Mouse (Mus musculus) hindbrain, embryonic 14.5 days (tissue): ENCODE measurements around the gene Gm21970. TPM values are rescaled to one million over a fixed set of nuclear protein-coding genes. Genes with fewer than 3 reads are reported as not detected.
A peak's percentile ranks its signal among the peaks of the same experiment; 100 is the strongest.

Experiments
- ATAC-seq: fragments of 200-750 bp; cut with Nextera tagmentation; 2 replicates; pipeline ENCODE4 v1.8.0; 2017; ENCODE audit warnings: moderate number of reproducible peaks, mild to moderate bottlenecking, moderate TSS enrichment, moderate library complexity; ENCODE audit not compliant: low FRiP score
- DNase-seq: peaks from one replicate; pipeline ENCODE4 v3.0.0-alpha.2; 2015; ENCODE audit warnings: low spot score
- H3K27ac ChIP-seq: fragments of 300-500 bp; sonication (generic); 2 replicates; pipeline ENCODE4 v1.5.1; 2014; ENCODE audit warnings: mild to moderate bottlenecking, moderate library complexity
- H3K27me3 ChIP-seq: fragments of 300-500 bp; sonication (generic); 2 replicates; pipeline ENCODE4 v1.6.1; 2014; ENCODE audit warnings: mild to moderate bottlenecking, low read length, mixed read lengths; ENCODE audit not compliant: control insufficient read depth, insufficient read depth
- H3K36me3 ChIP-seq: fragments of 300-500 bp; sonication (generic); replicated peaks from 2 replicates; pipeline ENCODE4 v1.6.1; 2014; ENCODE audit not compliant: control insufficient read depth, insufficient read depth
- H3K4me1 ChIP-seq: fragments of 300-500 bp; sonication (generic); replicated peaks from 2 replicates; pipeline ENCODE4 v1.6.1; 2014; ENCODE audit warnings: antibody characterized with exemption, low read length, mixed read lengths; ENCODE audit not compliant: control insufficient read depth, insufficient read depth
- H3K4me2 ChIP-seq: fragments of 300-500 bp; sonication (generic); replicated peaks from 2 replicates; pipeline ENCODE4 v1.6.1; 2014; ENCODE audit warnings: mild to moderate bottlenecking, moderate library complexity
- H3K4me3 ChIP-seq: fragments of 300-500 bp; sonication (generic); replicated peaks from 2 replicates; pipeline ENCODE4 v1.5.1; 2014; ENCODE audit warnings: mild to moderate bottlenecking, low read length
- H3K9ac ChIP-seq: fragments of 300-500 bp; sonication (generic); 2 replicates; pipeline ENCODE4 v1.6.1; 2014
- H3K9me3 ChIP-seq: fragments of 300-500 bp; sonication (generic); 2 replicates; pipeline ENCODE4 v1.6.1; 2016; ENCODE audit warnings: low read length; ENCODE audit not compliant: control insufficient read depth
- WGBS: fragments of 180-500 bp; shearing (Covaris S2); extraction: QIAGEN DNeasy Blood & Tissue Kit; methylation state at CpG from one replicate; pipeline ENCODE4 v1.1.7; 2014; 5-methylcytosine and 5-hydroxymethylcytosine counted together
- polyA plus RNA-seq: library from polyadenylated mRNA; unstranded; fragments of >200 nt; fragmentation: Nextera tagmentation; extraction: Ambion mirVana; gene quantifications from 2 replicates; pipeline ENCODE4 v1.2.1, GENCODE M21; 2014

Gene Gm21970
- polyA plus RNA-seq, 1 experiment from 2014 or later = not detected

DNA sequence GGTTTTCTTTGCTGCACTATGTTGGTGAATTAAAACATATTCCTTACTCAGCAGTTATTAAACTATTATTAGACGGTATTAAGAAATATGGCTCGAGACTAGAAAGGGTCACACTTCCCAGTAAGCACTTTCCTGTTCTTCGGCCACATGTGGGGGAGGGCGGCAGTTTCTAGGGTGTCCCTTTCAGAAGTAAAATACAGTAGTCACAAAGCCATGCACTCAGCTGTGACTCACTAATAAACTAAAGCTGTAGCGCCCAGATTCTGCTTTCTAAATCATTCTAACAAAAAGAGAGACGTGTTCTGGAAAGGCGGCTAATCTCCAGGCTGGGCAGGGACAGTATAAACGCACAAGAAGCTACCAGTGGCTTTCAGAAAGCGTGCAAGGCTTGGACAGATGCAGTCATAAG lies 70.3 kb downstream of the Gm21970 start:
- 63% methylated on average over 9 of the region's 9 CpGs for WGBS
- no peak overlapping the region for H3K9ac ChIP-seq
- H3K36me3 ChIP-seq = no peaks in the 10 kb centered on the region
- DNase-seq (no peak), ATAC-seq (no peak)
- peaks cover 26% of the 10 kb centered on the region for H3K4me1 ChIP-seq
- no peak overlapping the region for H3K4me3 ChIP-seq
- no peak overlapping the region for H3K4me2 ChIP-seq
- no peak overlapping the region for H3K27ac ChIP-seq
- H3K27me3 ChIP-seq = no peaks in the 10 kb centered on the region
- no peaks in the 10 kb centered on the region for H3K9me3 ChIP-seq

DNA sequence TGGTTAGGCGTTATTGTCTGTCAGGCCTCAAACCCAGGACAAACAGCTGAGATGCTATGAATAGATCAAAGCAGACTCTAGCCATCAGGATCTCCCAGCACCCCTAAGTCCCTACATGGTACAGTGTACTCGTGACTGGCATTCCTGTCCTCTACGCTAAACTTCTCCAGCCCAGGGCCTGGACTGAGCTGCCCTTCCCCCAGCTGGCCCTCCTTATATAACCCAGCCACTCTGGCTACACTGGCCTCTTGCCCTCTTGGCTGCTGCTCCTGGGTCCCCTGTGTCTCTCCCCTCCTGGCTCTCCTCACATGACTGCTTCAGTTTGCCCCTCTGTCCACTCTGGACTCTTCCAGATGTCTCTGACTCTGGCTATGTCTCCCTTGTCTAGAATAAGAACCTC lies 71.1 kb downstream of the Gm21970 start:
- DNase-seq = no peak
- Histone ChIP-seq H3K4me2 (no peak overlapping the region), H3K4me3 (no peak overlapping the region), H3K27me3 (no peaks in the 10 kb centered on the region), H3K9ac (no peak overlapping the region), H3K27ac (no peak overlapping the region), H3K9me3 (no peaks in the 10 kb centered on the region), H3K36me3 (no peaks in the 10 kb centered on the region), H3K4me1 (peaks cover 28% of the 10 kb centered on the region)
- ATAC-seq = no peak
- 72% methylated on average over 3 of the region's 3 CpGs for WGBS

DNA sequence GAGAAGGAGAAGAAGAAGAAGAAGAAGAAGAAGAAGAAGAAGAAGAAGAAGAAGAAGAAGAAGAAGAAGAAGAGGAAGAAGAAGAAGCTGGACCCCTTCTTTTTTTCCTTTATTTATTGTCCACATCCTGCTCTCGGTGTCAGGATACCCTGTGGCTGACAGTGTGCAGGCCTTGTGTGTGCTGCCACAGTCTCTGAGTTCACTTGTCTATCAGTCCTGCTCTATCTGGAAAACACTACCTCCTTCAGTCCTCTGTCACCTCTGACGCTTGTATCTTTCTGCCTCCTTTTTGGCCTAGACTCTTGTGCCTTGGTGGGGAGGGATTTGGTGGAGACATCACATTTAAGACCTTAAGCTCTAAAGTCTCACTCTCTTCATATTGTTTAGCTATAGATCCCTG lies 71.9 kb downstream of the Gm21970 start:
- H3K36me3 ChIP-seq = no peaks in the 10 kb centered on the region
- H3K4me2 ChIP-seq = peak overlapping the region; percentile 86; the same call in 1 of the 2 replicates
- H3K4me1 ChIP-seq = peaks cover 28% of the 10 kb centered on the region
- no peak overlapping the region for H3K4me3 ChIP-seq
- DNase-seq (no peak), ATAC-seq (no peak)
- H3K9ac ChIP-seq = no peak overlapping the region
- H3K27me3 ChIP-seq = no peaks in the 10 kb centered on the region
- H3K9me3 ChIP-seq = no peaks in the 10 kb centered on the region
- H3K27ac ChIP-seq = no peak overlapping the region
- WGBS = 93% methylated on average over 2 of the region's 2 CpGs

DNA sequence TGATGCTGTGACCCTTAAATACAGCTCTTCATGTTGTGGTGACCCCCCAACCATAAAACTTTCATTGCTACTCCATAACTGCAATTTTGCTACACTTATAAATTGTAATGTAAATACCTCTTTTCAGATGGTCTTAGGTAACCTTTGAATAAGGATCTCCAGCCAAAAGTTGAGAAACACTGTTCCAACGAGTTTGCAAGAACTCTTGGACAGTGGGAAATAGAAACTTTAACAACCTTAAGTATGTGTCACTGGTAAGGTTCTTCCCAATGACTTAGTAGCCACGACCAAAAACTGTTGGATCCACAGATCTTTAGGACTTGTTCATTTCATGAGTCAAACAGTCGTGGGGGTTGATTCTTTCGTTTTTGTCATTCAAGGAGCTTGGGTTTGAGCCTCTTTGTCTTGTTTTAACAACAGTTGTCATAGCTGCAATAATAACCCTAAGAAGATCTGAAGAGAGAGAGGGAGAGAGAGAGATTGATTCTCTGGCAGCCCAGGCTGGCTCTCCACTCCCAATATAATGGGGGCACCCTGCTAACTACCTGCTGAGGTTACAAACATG lies 72.4 kb downstream of the Gm21970 start:
- ATAC-seq (no peak), DNase-seq (no peak)
- H3K4me1 ChIP-seq = peaks cover 27% of the 10 kb centered on the region
- 91% methylated on average over 4 of the region's 4 CpGs for WGBS
- peak overlapping the region; percentile 63 for H3K9ac ChIP-seq
- peak overlapping the region; percentile 60 for H3K4me3 ChIP-seq
- no peaks in the 10 kb centered on the region for H3K9me3 ChIP-seq
- H3K36me3 ChIP-seq = no peaks in the 10 kb centered on the region
- H3K4me2 ChIP-seq = peak overlapping the region; percentile 86
- peak overlapping the region; percentile 80; the same call in 1 of the 2 replicates for H3K27ac ChIP-seq
- H3K27me3 ChIP-seq = no peaks in the 10 kb centered on the region

DNA sequence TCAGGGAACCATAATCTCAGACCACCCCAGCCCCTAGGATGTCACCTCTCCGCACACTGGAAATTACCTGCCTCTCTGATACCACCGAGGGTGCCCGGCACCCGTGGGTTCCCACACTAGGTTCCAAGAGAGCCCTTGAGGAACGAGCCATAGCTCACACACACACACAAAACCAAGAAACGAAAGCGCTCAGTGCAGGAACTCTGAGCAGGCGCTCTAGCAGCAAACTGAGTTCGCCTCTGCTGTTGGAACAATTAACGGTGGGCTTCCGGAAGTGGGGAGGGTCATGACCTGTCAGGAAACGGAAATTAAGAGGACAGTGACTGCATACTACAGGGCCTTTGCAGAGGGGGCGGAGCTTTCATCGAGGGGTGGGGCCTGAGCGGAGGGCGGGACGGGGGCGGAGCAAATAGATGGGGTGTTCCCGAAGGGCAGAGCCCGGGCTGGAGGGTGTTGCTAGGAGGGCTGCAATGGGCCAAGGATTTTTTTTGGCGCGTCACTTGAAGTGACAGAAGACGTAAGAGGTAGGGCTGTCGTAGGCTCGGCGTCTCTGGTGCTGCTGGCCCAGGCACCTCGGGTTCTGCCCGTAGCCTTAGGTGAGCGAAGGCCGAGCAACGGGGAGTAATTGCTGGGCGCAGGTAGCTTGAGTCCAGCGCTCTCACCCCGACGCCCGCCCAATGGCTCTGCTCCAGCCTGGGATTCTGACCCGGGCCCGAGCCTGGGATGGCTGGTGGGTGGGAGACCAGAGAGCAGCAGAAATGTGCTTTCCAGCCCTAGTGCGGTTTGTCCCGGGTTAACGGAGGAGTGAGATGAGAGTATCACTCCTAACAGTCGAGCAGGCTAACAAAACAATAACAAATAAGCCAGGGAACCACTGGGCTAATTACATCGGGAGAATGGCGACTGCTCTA lies 73.3 kb downstream of the Gm21970 start:
- H3K36me3 ChIP-seq = 0 out of 2 replicates have a peak, but pooled peaks cover under 1% of the 10 kb centered on the region
- peaks cover 21% of the 10 kb centered on the region for H3K4me1 ChIP-seq
- peak overlapping the region; percentile 75 for H3K9ac ChIP-seq
- H3K27me3 ChIP-seq = no peaks in the 10 kb centered on the region
- peak overlapping the region; percentile 60 for H3K4me3 ChIP-seq
- WGBS = 2% methylated on average over 42 of the region's 44 CpGs
- peak overlapping the region; percentile 80 for H3K27ac ChIP-seq
- ATAC-seq (peak; percentile 96), DNase-seq (peak; percentile 89)
- H3K9me3 ChIP-seq = no peaks in the 10 kb centered on the region
- H3K4me2 ChIP-seq = peak overlapping the region; percentile 86

DNA sequence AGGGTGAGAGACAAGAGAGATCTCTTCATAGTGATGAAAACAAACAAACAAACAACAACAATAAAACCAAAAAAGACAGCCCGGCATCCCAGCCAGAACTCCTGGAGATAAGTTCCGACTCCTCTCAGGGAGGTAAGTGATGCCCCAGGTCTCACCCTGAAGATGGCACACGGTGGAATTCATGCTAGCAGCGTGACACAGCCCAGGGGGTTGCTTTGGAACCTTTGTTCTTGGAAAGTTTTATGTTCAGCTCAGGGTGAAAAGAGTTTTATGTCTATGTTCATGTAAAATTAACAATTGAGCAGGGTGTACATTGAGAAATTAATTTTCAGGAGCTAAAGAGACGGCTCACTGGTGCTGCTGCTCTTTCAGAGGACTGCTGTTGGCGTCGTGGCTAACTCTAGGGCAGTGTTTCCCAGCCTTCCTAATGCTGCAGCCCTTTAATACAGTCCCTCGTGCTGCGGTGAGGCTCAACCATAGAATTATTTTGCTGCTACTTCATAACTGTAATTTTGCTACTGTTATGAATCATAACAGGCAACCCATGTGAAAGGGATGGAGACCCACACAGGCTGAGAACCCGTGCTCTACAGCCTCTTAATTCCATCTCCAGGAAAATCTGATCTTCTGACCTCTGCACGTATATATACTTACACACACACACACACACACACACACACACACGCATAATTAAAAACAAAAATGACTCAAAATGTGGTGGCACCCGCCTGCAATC lies 74.2 kb downstream of the Gm21970 start:
- DNase-seq (no peak), ATAC-seq (no peak)
- 49% methylated on average over 13 of the region's 13 CpGs for WGBS
- no peaks in the 10 kb centered on the region for H3K27me3 ChIP-seq
- H3K4me1 ChIP-seq = peaks cover 21% of the 10 kb centered on the region
- H3K9me3 ChIP-seq = no peaks in the 10 kb centered on the region
- H3K9ac ChIP-seq = peak overlapping the region; percentile 75
- peak overlapping the region; percentile 86 for H3K4me2 ChIP-seq
- H3K27ac ChIP-seq = no peak overlapping the region
- peak overlapping the region; percentile 60 for H3K4me3 ChIP-seq
- peaks cover 6% of the 10 kb centered on the region; the same call in 1 of the 2 replicates for H3K36me3 ChIP-seq

DNA sequence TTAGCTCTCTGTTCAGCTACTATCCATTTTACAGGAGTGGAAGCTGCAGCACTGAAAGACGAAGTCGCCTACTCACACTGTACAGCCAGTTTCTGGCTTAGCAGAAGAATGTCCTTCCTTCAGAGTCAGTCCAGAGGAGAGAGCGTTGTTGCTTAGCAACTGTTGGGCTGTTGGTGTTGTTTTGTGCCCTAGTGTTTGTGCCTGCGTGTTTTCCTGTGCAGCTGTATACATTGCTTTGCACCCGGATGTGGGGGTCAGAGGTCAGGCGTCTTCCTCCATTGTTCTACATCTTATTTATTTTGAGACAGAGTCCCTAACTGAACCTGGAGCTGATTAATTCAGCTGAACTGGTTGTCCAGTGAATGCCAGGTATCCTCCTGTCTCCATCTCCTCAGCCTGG lies 75.0 kb downstream of the Gm21970 start:
- no peaks in the 10 kb centered on the region for H3K9me3 ChIP-seq
- H3K4me2 ChIP-seq = peak overlapping the region; percentile 86
- H3K4me3 ChIP-seq = no peak overlapping the region
- no peak overlapping the region; the same call in 1 of the 2 replicates for H3K9ac ChIP-seq
- H3K27ac ChIP-seq = no peak overlapping the region
- 33% methylated on average over 6 of the region's 6 CpGs for WGBS
- H3K4me1 ChIP-seq = peaks cover 21% of the 10 kb centered on the region
- ATAC-seq = no peak
- peak; percentile 32 for DNase-seq
- no peaks in the 10 kb centered on the region for H3K27me3 ChIP-seq
- peaks cover 6% of the 10 kb centered on the region; the same call in 1 of the 2 replicates for H3K36me3 ChIP-seq
